Mouse (Mus musculus): ENCODE measurements at regions not wholly inside any gene's neighbourhood (a gene's known extent, or its start where the extent isn't known, plus 50 kb on each side); places are given as distances from the start of the nearest gene placed in this dataset.

GRCm38 (mm10) chr10:95048790-95049189, 104.2 kb upstream of the Plxnc1 start:
- no peak for TF ChIP-seq POLR2A (IDR thresholded peaks at IDR 0.05; ENCODE audit: insufficient read depth, low read depth, low read length)
- TF ChIP-seq CTCF (IDR thresholded peaks at IDR 0.05) = no peak
- TF ChIP-seq EP300 (IDR thresholded peaks at IDR 0.05; ENCODE audit: insufficient read depth, low read depth, low read length) = no peak
